Mouse (Mus musculus) spleen, adult 2 months (tissue): ENCODE data around the gene Rbck1.

Source experiments
- CTCF ChIP-seq: fragments of 200-500 bp; IDR thresholded peaks from 2 replicates; pipeline ENCODE4 v1.5.1; 2011; ENCODE audit warnings: mild to moderate bottlenecking, inconsistent platforms; ENCODE audit not compliant: insufficient read depth, insufficient read length, insufficient replicate concordance; ENCODE audit errors: extremely low read depth
- POLR2A ChIP-seq: fragments of 200-500 bp; IDR thresholded peaks from 2 replicates; pipeline ENCODE4 v1.6.1; 2011; ENCODE audit warnings: low read depth, low read length, inconsistent platforms

GRCm38 (mm10) chr2:152343329-152344213 lies 11.1 kb upstream of the Rbck1 start, which contains the start of gene Trib3:
- peak; percentile 78; the same call in 1 of the 2 replicates for TF ChIP-seq CTCF
- no peak for TF ChIP-seq POLR2A
